Mouse (Mus musculus): ENCODE data around the gene Fam204a. TPM values are rescaled to one million over a fixed set of nuclear protein-coding genes. Genes with fewer than 3 reads are reported as not detected.

The Fam204a gene
- total RNA-seq, 2 experiments from 2014 or later, result 21.7 to 23.0 TPM

DNA sequence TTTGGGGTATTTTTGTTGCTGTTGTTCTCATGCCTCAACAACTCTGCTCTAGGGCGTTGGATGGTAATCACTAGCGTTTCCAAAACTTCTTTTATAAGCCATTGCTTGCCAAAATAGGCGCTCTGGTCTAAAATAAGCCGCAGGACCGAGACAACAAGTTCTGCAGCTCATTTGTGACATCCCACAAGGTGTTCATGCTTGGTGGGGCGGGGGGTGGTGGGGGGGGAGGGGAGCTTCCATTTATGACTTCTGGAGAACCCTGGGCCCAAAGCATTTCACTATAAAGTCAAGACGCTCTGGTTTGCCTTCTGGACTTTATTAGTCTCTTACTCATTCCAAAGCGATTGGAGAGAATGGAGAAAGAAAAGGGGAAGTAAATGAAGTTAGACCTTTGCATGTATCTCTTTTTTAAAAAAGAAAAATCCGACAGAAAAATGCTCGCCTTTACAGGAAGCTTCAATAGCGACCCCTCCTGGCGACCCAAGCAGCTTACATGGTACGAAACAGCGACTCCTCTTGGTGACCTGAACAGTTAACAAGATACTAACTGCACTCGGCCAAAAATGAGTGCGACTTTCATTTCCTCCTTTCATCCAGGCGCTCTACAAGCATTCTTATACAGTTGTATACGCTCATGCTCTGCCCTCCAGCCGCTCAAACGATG is 65.8 kb downstream of the Fam204a start:
- peak; percentile 31 to 35 for DNase-seq

DNA sequence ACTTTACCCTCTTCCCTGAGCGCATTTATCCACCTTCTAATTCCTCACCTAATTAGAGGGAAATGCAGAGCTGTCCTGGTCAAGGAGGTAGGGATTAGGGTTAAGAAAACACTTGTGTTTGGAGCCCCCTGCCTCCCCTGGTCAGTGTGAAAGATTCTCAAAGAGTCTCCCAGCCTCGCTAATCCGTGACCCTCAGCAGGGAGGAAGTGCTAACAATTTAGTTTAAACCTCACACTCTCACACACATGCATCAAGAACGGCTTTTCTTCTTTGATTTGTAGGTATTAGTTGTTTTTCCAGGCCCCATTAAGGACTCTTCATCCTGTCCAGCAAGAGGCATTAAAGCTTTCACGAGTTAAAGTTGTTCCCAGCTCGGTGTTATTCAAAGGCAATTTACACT is 66.7 kb downstream of the Fam204a start:
- DNase-seq, result no peak

- DNase-seq, result no peak
These were observed 71.2 kb downstream of the Fam204a start for GRCm38 (mm10) chr19:60155266-60155665.

GRCm38 (mm10) chr19:60153096-60153495 is 73.4 kb downstream of the Fam204a start:
- DNase-seq, result no peak

GRCm38 (mm10) chr19:60150056-60150455 is 76.4 kb downstream of the Fam204a start:
- no peak for DNase-seq

- DNase-seq, result no peak
These were observed 77.2 kb downstream of the Fam204a start for GRCm38 (mm10) chr19:60149078-60149960.

Other genes with a start within 250 kb of the Fam204a start
- not detected for gene Prlhr, start 241.6 kb upstream of the Fam204a start, total RNA-seq (2021)